Mouse (Mus musculus) ES-Bruce4 (cell line): ENCODE results near the gene Akap11. TPM values are rescaled to one million over a fixed set of nuclear protein-coding genes. Genes with fewer than 3 reads are reported as not detected.

Experiments used
- H3K27ac ChIP-seq: 2 replicates; pipeline ENCODE4 v1.5.1; 2012; ENCODE audit warnings: low read length, inconsistent platforms; ENCODE audit not compliant: insufficient read depth
- H3K27me3 ChIP-seq: 2 replicates; pipeline ENCODE4 v1.6.1; 2012; ENCODE audit warnings: mild to moderate bottlenecking, low read length, inconsistent platforms; ENCODE audit not compliant: control insufficient read depth, poor library complexity, insufficient read depth, severe bottlenecking
- H3K36me3 ChIP-seq: 2 replicates; pipeline ENCODE4 v1.6.1; 2012; ENCODE audit warnings: inconsistent platforms, mild to moderate bottlenecking, low read length, moderate library complexity; ENCODE audit not compliant: control insufficient read depth, poor library complexity, insufficient read depth, severe bottlenecking
- H3K4me1 ChIP-seq: one replicate; pipeline ENCODE4 v1.8.1; 2011; ENCODE audit warnings: low read length; ENCODE audit not compliant: control insufficient read depth, insufficient read depth
- H3K4me3 ChIP-seq: 2 replicates; pipeline ENCODE4 v1.5.1; 2011; ENCODE audit warnings: low read depth, mild to moderate bottlenecking, low read length
- H3K9ac ChIP-seq: 2 replicates; pipeline ENCODE4 v1.6.1; 2012; ENCODE audit warnings: low read depth, mild to moderate bottlenecking, inconsistent platforms; ENCODE audit not compliant: poor library complexity, severe bottlenecking
- H3K9me3 ChIP-seq: replicated peaks from 2 replicates; pipeline ENCODE4 v1.6.1; 2012; ENCODE audit warnings: mild to moderate bottlenecking, low read length, inconsistent platforms; ENCODE audit not compliant: control insufficient read depth, poor library complexity, insufficient read depth, severe bottlenecking
- CTCF ChIP-seq: IDR thresholded peaks from one replicate; pipeline ENCODE4 v1.8.1; 2011; ENCODE audit warnings: low read depth, low read length
- EP300 ChIP-seq: IDR thresholded peaks from 2 replicates; pipeline ENCODE4 v1.6.1; 2011; ENCODE audit warnings: low read depth, low read length; ENCODE audit not compliant: insufficient read depth
- POLR2A ChIP-seq: IDR thresholded peaks from one replicate; pipeline ENCODE4 v1.8.1; 2011; ENCODE audit warnings: low read length; ENCODE audit not compliant: insufficient read depth
- polyA plus RNA-seq: library from polyadenylated mRNA; stranded (reverse); fragments of >200 nt; gene quantifications from 2 replicates; pipeline ENCODE4 v1.2.4, GENCODE M21; 2011; ENCODE audit warnings: low read depth; ENCODE audit not compliant: missing spikeins, insufficient read depth, insufficient read length

The Akap11 gene
- polyA plus RNA-seq, 1 experiment: 20.8 TPM

DNA sequence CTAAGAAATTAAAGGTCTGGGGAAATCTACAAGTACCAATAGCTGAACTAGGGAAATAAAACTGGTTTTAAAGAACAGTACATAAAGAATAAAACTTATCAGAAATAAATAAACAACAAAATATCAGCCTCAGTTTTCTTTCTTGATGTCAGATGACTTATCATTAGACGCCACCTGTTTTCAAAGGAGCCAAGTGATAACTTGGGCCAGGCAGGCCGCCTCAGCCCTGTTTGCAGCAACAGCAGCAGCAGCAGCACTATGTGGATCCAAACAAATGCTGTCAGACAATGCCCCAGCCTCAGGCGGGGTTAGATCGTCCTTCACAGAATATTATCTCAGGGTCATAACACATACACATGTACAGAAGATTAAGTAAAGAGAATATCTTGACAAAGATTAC lies 41.4 kb downstream of the Akap11 start:
- Histone ChIP-seq H3K27me3 (no peaks in the 10 kb centered on the region), H3K9ac (no peak overlapping the region), H3K36me3 (no peaks in the 10 kb centered on the region; the same call in 1 of the 2 replicates), H3K4me1 (no peaks in the 10 kb centered on the region), H3K27ac (no peak overlapping the region), H3K9me3 (no peaks in the 10 kb centered on the region), H3K4me3 (no peak overlapping the region)
- TF ChIP-seq EP300: no peak
- TF ChIP-seq POLR2A: no peak
- TF ChIP-seq CTCF: no peak

DNA sequence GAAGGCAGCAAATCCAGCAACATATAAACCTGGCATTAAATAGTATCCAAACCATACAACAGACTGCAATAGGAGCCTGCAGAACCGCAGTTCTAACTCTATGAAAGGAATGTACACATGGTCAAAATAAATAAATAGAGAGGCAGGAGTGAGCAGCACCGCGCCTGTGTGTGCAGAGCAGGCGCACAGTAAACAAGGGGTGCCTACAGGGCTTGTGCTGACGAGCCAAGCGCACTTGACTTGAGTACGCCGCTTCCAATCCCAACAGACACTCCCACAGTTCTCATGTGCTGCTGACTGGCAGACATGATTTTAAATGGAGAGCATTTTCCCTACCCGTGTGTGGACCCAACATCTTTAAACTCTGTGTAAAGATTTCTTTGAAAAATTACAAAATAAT lies 44.0 kb downstream of the Akap11 start:
- Histone ChIP-seq H3K36me3 (no peaks in the 10 kb centered on the region; the same call in 1 of the 2 replicates), H3K27ac (no peak overlapping the region), H3K27me3 (no peaks in the 10 kb centered on the region), H3K9me3 (no peaks in the 10 kb centered on the region), H3K4me3 (no peak overlapping the region), H3K9ac (no peak overlapping the region), H3K4me1 (no peaks in the 10 kb centered on the region)
- TF ChIP-seq CTCF (no peak), POLR2A (no peak), EP300 (no peak)

DNA sequence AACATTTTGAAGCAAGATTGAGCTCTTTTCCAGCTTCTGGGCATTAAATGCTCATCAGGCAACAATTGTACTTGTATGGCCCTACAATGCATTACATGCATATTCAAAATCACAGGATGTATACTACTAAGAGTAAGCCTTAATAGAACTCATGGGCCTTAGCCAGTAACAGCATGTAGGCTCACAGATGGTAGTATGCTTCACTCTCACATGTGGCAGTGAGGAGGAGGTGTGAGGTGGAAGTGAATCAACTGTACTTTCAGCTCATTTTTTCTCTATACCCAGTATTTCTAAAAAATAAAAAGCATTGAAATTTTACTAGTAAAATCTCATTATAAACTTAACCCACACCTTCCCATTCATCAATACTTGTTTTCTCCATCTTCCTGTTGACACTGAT lies 45.2 kb downstream of the Akap11 start:
- Histone ChIP-seq H3K27ac (no peak overlapping the region), H3K9ac (no peak overlapping the region), H3K27me3 (no peaks in the 10 kb centered on the region), H3K9me3 (no peaks in the 10 kb centered on the region), H3K4me1 (no peaks in the 10 kb centered on the region), H3K4me3 (no peak overlapping the region), H3K36me3 (no peaks in the 10 kb centered on the region; the same call in 1 of the 2 replicates)
- no peak for TF ChIP-seq EP300
- TF ChIP-seq CTCF: no peak
- TF ChIP-seq POLR2A: no peak

DNA sequence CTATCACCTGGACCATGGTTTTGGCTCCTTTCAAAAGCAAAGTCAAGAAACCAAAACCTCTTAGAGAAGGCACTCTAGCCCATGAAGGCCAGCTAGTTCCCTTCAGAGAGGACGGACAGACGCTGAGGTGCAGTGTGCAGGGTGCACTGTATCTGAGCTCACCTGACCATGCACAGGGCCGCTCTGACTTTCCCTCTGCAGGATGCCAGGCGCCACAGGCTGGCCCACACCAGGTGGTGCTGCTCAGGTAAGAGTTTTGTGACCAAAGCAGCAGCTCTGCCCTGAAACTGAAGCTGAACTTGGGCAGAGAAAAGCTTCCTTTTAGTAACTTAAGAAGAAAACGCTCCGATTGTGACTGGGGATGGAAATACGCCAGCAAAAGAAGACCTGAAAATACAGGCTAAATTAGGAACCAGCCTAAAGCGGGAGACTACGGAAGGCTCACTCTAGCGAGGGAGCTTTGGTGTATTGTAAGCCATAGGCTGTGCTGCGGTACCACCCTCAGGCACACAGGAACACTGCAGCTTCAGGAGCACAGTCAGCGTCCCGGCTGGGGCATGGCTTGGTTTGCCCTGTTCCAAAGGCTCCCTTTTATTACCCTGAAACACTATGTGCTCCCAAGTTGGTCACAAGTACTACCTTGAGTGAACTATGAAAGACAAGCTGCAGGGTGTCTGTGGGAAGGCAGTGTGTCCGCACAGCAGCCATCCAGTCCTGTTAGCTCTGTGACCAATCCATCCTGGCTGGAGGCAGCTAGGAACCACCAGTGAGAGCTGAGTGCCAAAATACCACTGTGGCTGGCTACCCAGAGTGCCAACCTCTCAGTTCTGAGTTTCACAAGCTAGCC lies 54.0 kb downstream of the Akap11 start:
- Histone ChIP-seq H3K9ac (no peak overlapping the region), H3K4me3 (no peak overlapping the region)

DNA sequence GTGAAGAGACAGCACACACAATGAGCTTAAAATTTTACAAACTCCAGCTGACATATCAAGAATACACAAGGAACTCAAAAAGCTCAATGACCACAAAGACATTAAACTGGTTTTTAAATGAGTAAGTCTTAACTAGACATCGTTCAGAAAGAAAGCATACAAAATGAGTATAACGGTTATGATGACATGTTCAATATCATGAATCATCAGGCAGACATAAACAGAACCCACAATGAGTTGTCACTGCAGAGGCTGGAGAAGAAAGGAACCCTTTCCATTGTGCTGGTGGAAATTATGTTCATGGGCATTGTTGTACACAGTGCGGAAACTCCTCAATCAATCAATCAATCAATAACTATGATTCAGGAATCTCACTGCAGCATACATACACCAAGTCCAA lies 62.5 kb downstream of the Akap11 start:
- TF ChIP-seq CTCF (no peak), POLR2A (no peak), EP300 (no peak)
- Histone ChIP-seq H3K36me3 (no peaks in the 10 kb centered on the region), H3K27ac (no peak overlapping the region), H3K27me3 (no peaks in the 10 kb centered on the region), H3K4me1 (no peaks in the 10 kb centered on the region), H3K9ac (no peak overlapping the region), H3K4me3 (no peak overlapping the region), H3K9me3 (no peaks in the 10 kb centered on the region)

More for the DNA sequence above, 54.0 kb downstream of the Akap11 start:
- TF ChIP-seq EP300: no peak
- TF ChIP-seq CTCF: peak; percentile 88
- H3K27ac ChIP-seq: no peak overlapping the region
- H3K36me3 ChIP-seq: no peaks in the 10 kb centered on the region
- H3K9me3 ChIP-seq: no peaks in the 10 kb centered on the region
- H3K4me1 ChIP-seq: no peaks in the 10 kb centered on the region
- no peaks in the 10 kb centered on the region for H3K27me3 ChIP-seq

DNA sequence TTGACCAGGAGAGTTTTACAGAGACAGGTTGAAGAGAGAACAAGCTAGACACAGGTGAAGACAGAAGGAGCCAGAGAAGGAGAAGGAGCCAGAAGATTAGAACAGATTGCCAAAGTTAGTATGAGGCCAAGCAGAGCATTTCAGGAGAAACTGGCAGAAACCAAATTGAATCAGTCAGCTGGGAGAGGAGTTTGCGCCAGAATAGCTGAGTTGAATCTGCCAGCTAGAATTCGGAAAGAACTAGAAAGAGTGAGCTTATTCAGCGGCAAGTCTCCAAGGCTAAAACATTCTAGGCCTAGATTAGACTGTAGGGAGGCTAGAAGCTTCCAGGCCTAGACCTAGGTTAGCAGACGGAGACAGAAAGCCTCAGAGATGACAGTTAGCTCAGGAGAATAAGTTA lies 65.9 kb downstream of the Akap11 start:
- Histone ChIP-seq H3K27me3 (no peaks in the 10 kb centered on the region), H3K4me1 (no peaks in the 10 kb centered on the region), H3K9me3 (no peaks in the 10 kb centered on the region), H3K9ac (no peak overlapping the region), H3K4me3 (no peak overlapping the region), H3K27ac (no peak overlapping the region), H3K36me3 (no peaks in the 10 kb centered on the region)
- TF ChIP-seq POLR2A: no peak
- no peak for TF ChIP-seq CTCF
- TF ChIP-seq EP300: no peak
